Mouse (Mus musculus): ENCODE measurements at regions not wholly inside any gene's neighbourhood (a gene's known extent, or its start where the extent isn't known, plus 50 kb on each side); places are given as distances from the start of the nearest gene placed in this dataset.
"Not testable (repeated sequence)": the region's sequence is repeated elsewhere in the genome, so short reads cannot be mapped to it uniquely, and the experiment has no call there.

DNA sequence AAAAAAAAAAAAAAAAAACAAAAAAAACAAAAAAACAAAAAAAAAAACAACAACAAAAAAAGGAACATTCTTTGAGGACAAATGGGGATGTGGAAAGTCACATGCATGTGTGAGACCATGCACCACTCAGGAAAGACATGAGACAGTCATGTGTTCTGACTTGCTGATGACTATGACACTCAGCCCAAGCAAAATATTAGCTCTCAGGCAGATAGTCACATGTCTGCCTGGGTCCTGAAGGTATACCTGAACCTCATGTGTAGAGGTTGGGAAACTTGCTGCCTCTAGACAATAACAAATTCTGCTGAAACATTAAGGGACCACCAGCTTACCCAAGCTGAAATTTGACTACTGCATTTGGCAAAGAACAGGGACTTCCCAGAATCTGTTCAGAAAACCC lies 147.6 kb upstream of the Akr1e1 start:
- no peak for DNase-seq
- H3K4me3 ChIP-seq (ENCODE audit: control insufficient read depth, insufficient read depth, low read length): no peak overlapping the region
- no peak overlapping the region for H3K27ac ChIP-seq (ENCODE audit: control insufficient read depth, insufficient read depth, low read length)
- H3K36me3 ChIP-seq (ENCODE audit: control insufficient read depth, insufficient read depth, low read length): no peaks in the 10 kb centered on the region
- H3K4me1 ChIP-seq (replicated peaks; ENCODE audit: control insufficient read depth, insufficient read depth, low read length): no peaks in the 10 kb centered on the region
- no peaks in the 10 kb centered on the region for H3K27me3 ChIP-seq (ENCODE audit: control insufficient read depth, insufficient read depth, low read length)
- no peak for TF ChIP-seq POLR2A (IDR thresholded peaks at IDR 0.05; ENCODE audit: control insufficient read depth, extremely low read depth, insufficient read depth, low read length, poor library complexity)
- TF ChIP-seq CTCF (IDR thresholded peaks at IDR 0.05; ENCODE audit: borderline replicate concordance, control insufficient read depth, extremely low read depth, insufficient read depth, low read length, poor library complexity): no peak

DNA sequence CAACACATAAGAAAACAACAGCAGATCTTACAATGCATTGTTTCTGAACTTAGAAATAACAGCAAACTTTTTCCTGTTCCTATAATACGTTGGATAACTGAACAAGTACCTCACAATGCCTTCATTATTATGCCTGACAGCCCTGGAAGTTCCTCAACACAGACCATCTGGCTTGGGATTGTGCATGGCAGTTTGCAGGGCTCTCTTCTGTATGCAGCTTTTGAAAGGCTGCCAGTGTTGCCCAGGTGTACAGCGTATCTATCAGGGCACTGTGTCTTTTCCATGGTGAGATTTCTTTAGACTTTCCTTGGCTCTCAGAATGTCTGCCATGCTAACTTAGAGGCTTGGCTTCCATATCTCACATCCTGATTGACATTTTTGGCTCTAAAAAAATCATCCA lies 134.0 kb upstream of the Akr1e1 start:
- no peak for DNase-seq
- WGBS: 87% methylated on average over 2 of the region's 2 CpGs
- no peaks in the 10 kb centered on the region for H3K27me3 ChIP-seq (ENCODE audit: control insufficient read depth, insufficient read depth, low read length)
- H3K4me1 ChIP-seq (replicated peaks; ENCODE audit: control insufficient read depth, insufficient read depth, low read length): no peaks in the 10 kb centered on the region
- no peaks in the 10 kb centered on the region for H3K36me3 ChIP-seq (ENCODE audit: control insufficient read depth, insufficient read depth, low read length)
- no peak overlapping the region for H3K4me3 ChIP-seq (ENCODE audit: control insufficient read depth, insufficient read depth, low read length)
- no peak for TF ChIP-seq CTCF (IDR thresholded peaks at IDR 0.05; ENCODE audit: borderline replicate concordance, control insufficient read depth, extremely low read depth, insufficient read depth, low read length, poor library complexity)
- no peak for TF ChIP-seq POLR2A (IDR thresholded peaks at IDR 0.05; ENCODE audit: control insufficient read depth, extremely low read depth, insufficient read depth, low read length, poor library complexity)
- H3K27ac ChIP-seq (ENCODE audit: control insufficient read depth, insufficient read depth, low read length): no peak overlapping the region

DNA sequence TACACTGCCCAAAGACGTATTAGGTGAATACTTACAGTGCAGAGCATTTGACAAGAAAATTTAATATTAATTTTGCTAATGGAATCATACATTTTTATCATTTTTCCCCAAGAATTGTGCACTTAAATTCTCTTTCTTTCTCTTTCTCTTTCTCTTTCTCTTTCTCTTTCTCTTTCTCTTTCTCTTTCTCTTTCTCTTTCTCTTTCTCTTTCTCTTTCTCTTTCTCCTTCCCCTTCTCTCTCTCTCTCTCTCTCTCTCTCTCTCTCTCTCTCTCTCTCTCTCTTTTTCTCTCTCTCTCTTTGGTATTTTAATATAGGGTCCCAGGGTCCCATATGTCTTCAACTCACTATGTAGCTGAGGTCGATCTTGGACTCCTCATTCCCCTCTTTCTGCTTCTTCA lies 107.3 kb upstream of the Akr1e1 start:
- WGBS: 92% methylated on average over 2 of the region's 2 CpGs

DNA sequence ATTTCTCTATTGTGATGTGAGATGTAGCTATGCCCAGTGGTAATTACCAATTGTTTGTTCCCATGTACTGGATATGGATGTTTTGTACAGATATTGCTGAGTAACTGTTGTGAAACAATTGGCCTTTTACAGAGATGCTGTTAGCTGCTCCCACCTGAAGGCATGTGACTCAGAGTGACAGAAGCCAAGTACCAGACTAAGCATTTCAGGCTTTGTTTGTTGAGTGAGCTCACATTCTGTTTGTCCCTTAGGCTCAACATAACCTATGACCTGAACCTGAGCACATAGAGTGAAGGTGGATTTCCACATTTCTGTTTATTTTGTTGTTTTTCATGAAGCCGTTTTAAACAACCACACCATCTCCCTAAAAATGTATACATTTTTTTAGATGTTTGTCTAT lies 105.8 kb upstream of the Akr1e1 start:
- no peaks in the 10 kb centered on the region for H3K36me3 ChIP-seq (ENCODE audit: control insufficient read depth, insufficient read depth, low read length)
- no peak overlapping the region for H3K27ac ChIP-seq (ENCODE audit: control insufficient read depth, insufficient read depth, low read length)
- DNase-seq: no peak
- 98% methylated on average over 1 of the region's 1 CpGs for WGBS
- no peaks in the 10 kb centered on the region for H3K27me3 ChIP-seq (ENCODE audit: control insufficient read depth, insufficient read depth, low read length)
- no peak for TF ChIP-seq POLR2A (IDR thresholded peaks at IDR 0.05; ENCODE audit: control insufficient read depth, extremely low read depth, insufficient read depth, low read length, poor library complexity)
- TF ChIP-seq CTCF (IDR thresholded peaks at IDR 0.05; ENCODE audit: borderline replicate concordance, control insufficient read depth, extremely low read depth, insufficient read depth, low read length, poor library complexity): no peak
- H3K4me3 ChIP-seq (ENCODE audit: control insufficient read depth, insufficient read depth, low read length): no peak overlapping the region
- H3K4me1 ChIP-seq (replicated peaks; ENCODE audit: control insufficient read depth, insufficient read depth, low read length): no peaks in the 10 kb centered on the region

More for the DNA sequence above, 107.3 kb upstream of the Akr1e1 start:
- not testable (repeated sequence) for H3K4me1 ChIP-seq (replicated peaks; ENCODE audit: control insufficient read depth, insufficient read depth, low read length); H3K27ac ChIP-seq (ENCODE audit: control insufficient read depth, insufficient read depth, low read length); H3K4me3 ChIP-seq (ENCODE audit: control insufficient read depth, insufficient read depth, low read length); H3K27me3 ChIP-seq (ENCODE audit: control insufficient read depth, insufficient read depth, low read length); H3K36me3 ChIP-seq (ENCODE audit: control insufficient read depth, insufficient read depth, low read length); DNase-seq

DNA sequence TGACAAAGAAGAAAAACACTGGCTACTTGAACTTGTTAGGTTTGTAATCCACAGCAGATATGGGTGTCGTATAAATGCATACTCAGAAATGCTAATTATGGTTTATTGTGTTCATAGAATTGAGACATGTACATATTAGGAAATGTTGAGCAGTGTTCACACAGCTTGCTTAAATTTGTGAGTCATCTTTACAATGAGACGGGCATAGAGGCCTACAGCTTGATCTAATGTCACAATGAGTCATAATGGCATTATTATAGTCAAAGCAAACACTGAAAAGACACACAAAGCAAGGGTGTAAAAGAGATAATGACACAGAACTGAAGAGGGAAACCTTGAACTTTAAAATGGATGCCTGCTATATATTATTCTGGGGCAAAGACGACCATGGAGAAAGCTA lies 103.7 kb upstream of the Akr1e1 start:
- Histone ChIP-seq H3K27ac (ENCODE audit: control insufficient read depth, insufficient read depth, low read length) (no peak overlapping the region), H3K27me3 (ENCODE audit: control insufficient read depth, insufficient read depth, low read length) (no peaks in the 10 kb centered on the region), H3K36me3 (ENCODE audit: control insufficient read depth, insufficient read depth, low read length) (no peaks in the 10 kb centered on the region), H3K4me3 (ENCODE audit: control insufficient read depth, insufficient read depth, low read length) (no peak overlapping the region), H3K4me1 (replicated peaks; ENCODE audit: control insufficient read depth, insufficient read depth, low read length) (no peaks in the 10 kb centered on the region)
- 91% methylated on average over 3 of the region's 3 CpGs for WGBS
- no peak for TF ChIP-seq POLR2A (IDR thresholded peaks at IDR 0.05; ENCODE audit: control insufficient read depth, extremely low read depth, insufficient read depth, low read length, poor library complexity)
- no peak for TF ChIP-seq CTCF (IDR thresholded peaks at IDR 0.05; ENCODE audit: borderline replicate concordance, control insufficient read depth, extremely low read depth, insufficient read depth, low read length, poor library complexity)
- no peak for DNase-seq

DNA sequence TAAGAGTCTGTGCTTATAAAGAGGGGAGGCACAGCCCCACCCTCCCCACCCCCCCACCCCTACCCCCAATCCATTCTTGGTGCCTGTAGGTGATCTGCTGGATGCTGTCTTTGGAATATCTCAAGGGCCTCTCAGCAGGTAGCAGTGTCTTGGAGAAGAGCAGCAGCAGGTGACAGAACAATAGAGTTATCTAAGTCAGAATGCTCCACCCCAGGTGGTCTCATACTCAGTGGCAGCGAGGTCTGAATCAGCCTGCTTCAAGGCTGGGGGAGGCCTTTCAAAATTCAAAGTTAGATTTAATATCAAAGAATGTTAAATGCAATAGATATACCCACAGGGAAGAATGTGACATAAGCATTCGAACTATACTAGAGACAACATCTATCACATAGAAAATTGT lies 90.6 kb upstream of the Akr1e1 start:
- WGBS: 82% methylated on average over 2 of the region's 2 CpGs
- H3K4me1 ChIP-seq (replicated peaks; ENCODE audit: control insufficient read depth, insufficient read depth, low read length); H3K4me3 ChIP-seq (ENCODE audit: control insufficient read depth, insufficient read depth, low read length); H3K27ac ChIP-seq (ENCODE audit: control insufficient read depth, insufficient read depth, low read length); H3K36me3 ChIP-seq (ENCODE audit: control insufficient read depth, insufficient read depth, low read length); H3K27me3 ChIP-seq (ENCODE audit: control insufficient read depth, insufficient read depth, low read length); DNase-seq: not testable (repeated sequence)

DNA sequence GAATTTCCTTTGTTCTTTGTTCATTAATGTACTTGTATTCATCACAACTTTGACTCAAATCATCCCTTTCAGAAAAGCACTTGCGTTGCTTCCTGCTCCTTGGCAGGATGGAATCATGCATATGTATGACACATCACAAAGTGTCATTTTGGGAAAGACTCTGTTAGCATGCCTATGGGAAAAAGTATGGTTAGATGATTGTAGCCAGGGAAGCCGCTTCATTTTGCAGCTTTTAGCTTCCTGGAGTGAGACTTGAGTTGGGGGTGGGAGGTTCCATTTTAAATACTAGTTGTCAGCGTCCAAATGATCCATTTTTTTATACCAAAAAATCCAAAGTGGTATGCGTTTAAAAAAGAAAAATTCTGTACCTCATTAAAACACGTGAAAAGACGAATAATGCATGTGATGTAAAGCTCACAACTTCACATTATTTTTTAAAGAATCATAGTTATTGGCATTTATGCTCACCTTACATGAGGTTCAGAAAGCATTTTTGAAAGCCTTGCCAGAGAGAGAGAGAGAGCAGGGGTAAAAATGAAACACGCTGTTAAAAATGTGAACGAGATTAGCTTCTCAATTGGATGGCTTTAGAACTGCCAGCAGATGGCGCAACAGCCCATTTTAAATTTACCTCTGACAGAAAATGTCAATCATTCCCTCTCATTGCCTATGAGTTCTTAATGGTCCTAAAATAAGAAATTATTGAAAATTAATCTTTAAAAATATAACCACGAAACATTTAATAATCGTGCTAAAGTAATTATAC lies 57.6 kb upstream of the Akr1e1 start:
- Histone ChIP-seq H3K27me3 (ENCODE audit: control insufficient read depth, insufficient read depth, low read length) (no peaks in the 10 kb centered on the region), H3K4me1 (replicated peaks; ENCODE audit: control insufficient read depth, insufficient read depth, low read length) (no peaks in the 10 kb centered on the region), H3K4me3 (ENCODE audit: control insufficient read depth, insufficient read depth, low read length) (no peak overlapping the region), H3K27ac (ENCODE audit: control insufficient read depth, insufficient read depth, low read length) (no peak overlapping the region), H3K36me3 (ENCODE audit: control insufficient read depth, insufficient read depth, low read length) (no peaks in the 10 kb centered on the region)
- TF ChIP-seq POLR2A (IDR thresholded peaks at IDR 0.05; ENCODE audit: control insufficient read depth, extremely low read depth, insufficient read depth, low read length, poor library complexity) (no peak), CTCF (IDR thresholded peaks at IDR 0.05; ENCODE audit: borderline replicate concordance, control insufficient read depth, extremely low read depth, insufficient read depth, low read length, poor library complexity) (no peak)
- 58% methylated on average over 11 of the region's 11 CpGs for WGBS
- DNase-seq: peak; percentile 19

Measured in thymus, adult 2 months (tissue).